Mouse (Mus musculus): ENCODE measurements around the gene Cldn34b2. TPM values are rescaled to one million over a fixed set of nuclear protein-coding genes. Genes with fewer than 3 reads are reported as not detected.
"Not testable (repeated sequence)": the region's sequence is repeated elsewhere in the genome, so short reads cannot be mapped to it uniquely, and the experiment has no call there.

Gene Cldn34b2
- not detected in 2 replicates for polyA plus RNA-seq (2016; fragmentation: Nextera tagmentation; extraction: Ambion mirVana)

DNA sequence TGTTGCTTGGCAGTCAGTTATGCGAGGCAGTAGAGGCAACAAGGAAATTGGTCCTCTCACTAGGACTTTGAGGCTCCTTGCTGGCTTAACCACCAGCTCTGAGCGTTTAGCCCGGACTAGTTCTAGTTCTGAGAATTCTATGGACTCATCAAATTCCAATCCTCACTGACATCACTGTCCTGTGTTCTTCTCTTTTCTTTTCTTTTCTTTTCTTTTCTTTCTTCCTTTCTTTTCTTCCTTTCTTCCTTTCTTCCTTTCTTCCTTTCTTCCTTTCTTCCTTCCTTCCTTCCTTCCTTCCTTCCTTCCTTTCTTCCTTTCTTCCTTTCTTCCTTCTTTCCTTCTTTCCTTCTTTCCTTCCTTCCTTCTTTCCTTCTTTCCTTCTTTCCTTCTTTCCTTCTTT is at the start of gene Cldn34b2:
TSS of gene Cldn34b2 (minus strand) at position 101 of the 400 bp plus-strand sequence.
- not testable (repeated sequence) for H3K27ac ChIP-seq; H3K27me3 ChIP-seq; H3K9me3 ChIP-seq; H3K4me3 ChIP-seq (replicated peaks); H3K4me2 ChIP-seq; H3K36me3 ChIP-seq; ATAC-seq (ENCODE audit: insufficient number of reproducible peaks, insufficient read depth, low FRiP score, low TSS enrichment, low read depth); H3K9ac ChIP-seq (replicated peaks); H3K4me1 ChIP-seq (replicated peaks)
- WGBS, result 81% methylated on average over 3 of the region's 3 CpGs

DNA sequence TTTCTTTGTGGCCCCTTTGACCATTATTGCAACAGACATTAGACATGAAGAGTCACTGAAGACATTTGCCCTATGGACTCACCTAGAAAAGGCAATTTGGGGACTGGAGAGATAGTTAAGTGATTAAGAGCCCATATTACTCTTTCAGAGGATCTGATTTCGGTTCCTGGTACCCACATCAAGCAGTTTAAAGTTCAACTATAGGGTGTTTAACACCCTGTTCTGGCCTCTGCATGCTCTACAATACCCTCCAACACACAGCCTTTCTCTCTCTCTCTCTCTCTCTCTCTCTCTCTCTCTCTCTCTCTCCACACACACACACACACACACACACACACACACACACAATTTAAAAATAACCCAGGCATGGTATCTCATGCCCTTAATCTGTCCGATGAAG is 49.4 kb upstream of the Cldn34b2 start:
- no peak for ATAC-seq (ENCODE audit: insufficient number of reproducible peaks, insufficient read depth, low FRiP score, low TSS enrichment, low read depth)
- Histone ChIP-seq H3K27me3 (no peaks in the 10 kb centered on the region), H3K4me3 (replicated peaks) (no peak overlapping the region), H3K27ac (no peak overlapping the region), H3K9ac (replicated peaks) (no peak overlapping the region), H3K4me2 (no peak overlapping the region), H3K4me1 (replicated peaks) (no peaks in the 10 kb centered on the region), H3K9me3 (no peaks in the 10 kb centered on the region), H3K36me3 (no peaks in the 10 kb centered on the region)
- WGBS, result 59% methylated on average over 2 of the region's 2 CpGs

DNA sequence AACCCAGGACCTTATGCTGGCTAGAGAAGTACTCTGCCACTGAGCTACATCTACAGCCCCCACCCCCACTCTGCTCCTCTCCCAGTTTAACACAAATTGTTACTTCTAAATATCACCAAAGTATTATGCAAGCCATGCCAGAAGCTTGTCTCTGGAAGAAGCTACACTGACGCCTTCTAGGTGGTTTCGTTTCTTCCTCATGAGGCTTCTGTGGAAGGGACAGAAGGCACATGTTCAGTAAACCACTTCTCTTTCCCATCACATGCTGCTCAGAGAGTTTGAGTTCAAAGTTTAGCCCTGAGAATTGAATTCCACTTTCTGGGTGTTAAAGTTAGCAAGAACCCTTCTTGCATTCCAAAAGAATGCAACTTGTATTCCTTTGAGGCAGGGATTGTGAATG is 49.0 kb upstream of the Cldn34b2 start:
- Histone ChIP-seq H3K9ac (replicated peaks) (no peak overlapping the region), H3K27ac (no peak overlapping the region), H3K4me1 (replicated peaks) (no peaks in the 10 kb centered on the region), H3K4me3 (replicated peaks) (no peak overlapping the region), H3K4me2 (no peak overlapping the region), H3K27me3 (no peaks in the 10 kb centered on the region), H3K36me3 (no peaks in the 10 kb centered on the region), H3K9me3 (no peaks in the 10 kb centered on the region)
- no peak for ATAC-seq (ENCODE audit: insufficient number of reproducible peaks, insufficient read depth, low FRiP score, low TSS enrichment, low read depth)
- WGBS, result 64% methylated on average over 2 of the region's 2 CpGs

DNA sequence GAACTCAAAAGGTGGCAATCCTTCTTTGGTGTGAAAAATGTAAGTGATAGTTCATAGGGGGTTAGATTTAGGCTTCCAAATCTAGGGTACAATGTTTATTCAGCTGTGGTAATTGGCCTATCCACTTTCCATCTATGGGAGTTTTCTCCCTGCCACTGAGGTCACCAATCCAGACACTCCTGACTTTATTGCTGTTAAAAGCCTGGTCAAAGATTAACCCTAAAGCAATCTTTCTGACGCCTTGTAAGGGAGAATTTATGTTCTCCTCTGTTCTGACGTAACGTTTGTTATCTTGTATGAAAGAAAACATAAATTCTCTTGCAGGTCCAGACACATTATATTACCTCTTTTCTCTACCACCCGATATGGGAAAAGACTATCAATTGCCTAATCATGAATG is 47.4 kb upstream of the Cldn34b2 start:
- no peak overlapping the region for H3K9ac ChIP-seq (replicated peaks)
- H3K4me1 ChIP-seq (replicated peaks), result no peaks in the 10 kb centered on the region
- H3K27ac ChIP-seq, result no peak overlapping the region
- ATAC-seq (ENCODE audit: insufficient number of reproducible peaks, insufficient read depth, low FRiP score, low TSS enrichment, low read depth), result no peak
- H3K4me2 ChIP-seq, result no peak overlapping the region
- WGBS, result 46% methylated on average over 4 of the region's 4 CpGs
- H3K36me3 ChIP-seq, result no peaks in the 10 kb centered on the region
- no peak overlapping the region for H3K4me3 ChIP-seq (replicated peaks)
- H3K9me3 ChIP-seq, result no peaks in the 10 kb centered on the region
- no peaks in the 10 kb centered on the region for H3K27me3 ChIP-seq

DNA sequence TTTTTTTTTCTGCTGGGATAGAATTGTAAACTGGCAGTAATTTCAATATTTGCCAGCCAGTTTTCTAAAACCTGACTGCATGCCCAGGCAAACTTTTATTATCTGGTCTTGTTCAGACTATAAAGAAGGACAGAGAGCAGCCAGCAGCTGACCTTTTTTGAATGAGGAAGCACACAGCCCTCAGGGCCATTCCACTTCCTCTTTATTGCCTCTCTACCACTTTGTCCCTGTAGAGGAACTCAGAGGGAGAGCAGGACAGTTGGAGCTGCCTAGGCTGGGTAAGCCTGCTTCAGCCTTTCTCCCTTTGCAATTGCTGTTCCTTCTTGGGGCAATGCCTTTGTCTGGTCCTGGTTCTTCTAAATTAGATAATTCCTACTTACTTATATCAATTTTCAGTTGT is 44.1 kb upstream of the Cldn34b2 start:
- ATAC-seq (ENCODE audit: insufficient number of reproducible peaks, insufficient read depth, low FRiP score, low TSS enrichment, low read depth), result no peak
- Histone ChIP-seq H3K4me2 (no peak overlapping the region), H3K27ac (no peak overlapping the region), H3K4me1 (replicated peaks) (no peaks in the 10 kb centered on the region), H3K9ac (replicated peaks) (no peak overlapping the region), H3K36me3 (no peaks in the 10 kb centered on the region), H3K9me3 (no peaks in the 10 kb centered on the region), H3K4me3 (replicated peaks) (no peak overlapping the region), H3K27me3 (no peaks in the 10 kb centered on the region)

DNA sequence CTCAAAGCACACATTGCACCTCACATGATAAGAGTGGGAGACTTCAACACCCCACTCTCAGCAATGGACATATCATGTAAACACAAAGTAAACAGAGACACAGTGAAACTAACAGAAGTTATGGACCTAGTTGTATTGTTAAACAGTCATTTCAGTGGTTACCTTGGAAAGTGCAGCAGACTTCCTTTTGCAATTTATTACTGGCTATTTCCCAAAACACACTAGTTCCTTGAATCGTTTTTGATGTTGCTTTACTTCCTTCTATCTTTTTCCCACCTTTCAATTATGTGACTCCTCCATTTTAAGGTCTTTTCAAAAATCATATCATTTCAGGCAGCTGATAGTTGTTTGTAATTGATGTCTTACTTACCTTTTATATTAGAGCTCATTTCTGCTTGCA is 43.5 kb upstream of the Cldn34b2 start:
- 73% methylated on average over 1 of the region's 1 CpGs for WGBS
- Histone ChIP-seq H3K27me3 (no peaks in the 10 kb centered on the region), H3K4me2 (no peak overlapping the region), H3K9me3 (no peaks in the 10 kb centered on the region), H3K4me3 (replicated peaks) (no peak overlapping the region), H3K4me1 (replicated peaks) (no peaks in the 10 kb centered on the region), H3K27ac (no peak overlapping the region), H3K36me3 (no peaks in the 10 kb centered on the region), H3K9ac (replicated peaks) (no peak overlapping the region)
- no peak for ATAC-seq (ENCODE audit: insufficient number of reproducible peaks, insufficient read depth, low FRiP score, low TSS enrichment, low read depth)

DNA sequence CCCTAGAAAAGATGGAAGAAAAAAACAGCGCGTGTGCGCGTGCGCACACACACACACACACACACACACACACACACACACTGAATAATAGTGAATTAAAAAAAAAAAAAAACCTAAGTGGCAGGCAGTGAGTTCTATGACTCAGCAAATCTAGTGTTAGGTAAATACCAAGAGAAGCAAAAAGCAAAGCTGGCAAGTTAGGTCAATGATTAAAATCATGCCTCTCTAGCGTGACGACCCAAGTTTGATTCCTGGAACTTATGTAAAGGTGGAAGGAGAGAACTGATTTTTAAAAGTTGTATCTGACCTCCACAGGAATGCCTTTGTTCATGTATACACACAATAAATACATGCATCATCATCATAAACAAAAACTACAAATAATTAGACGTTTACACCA is 41.7 kb upstream of the Cldn34b2 start:
- Histone ChIP-seq H3K27me3 (no peaks in the 10 kb centered on the region), H3K27ac (no peak overlapping the region), H3K36me3 (no peaks in the 10 kb centered on the region), H3K4me1 (replicated peaks) (no peaks in the 10 kb centered on the region), H3K4me2 (no peak overlapping the region), H3K9ac (replicated peaks) (no peak overlapping the region), H3K9me3 (no peaks in the 10 kb centered on the region), H3K4me3 (replicated peaks) (no peak overlapping the region)
- WGBS, result 94% methylated on average over 8 of the region's 8 CpGs
- ATAC-seq (ENCODE audit: insufficient number of reproducible peaks, insufficient read depth, low FRiP score, low TSS enrichment, low read depth), result no peak

DNA sequence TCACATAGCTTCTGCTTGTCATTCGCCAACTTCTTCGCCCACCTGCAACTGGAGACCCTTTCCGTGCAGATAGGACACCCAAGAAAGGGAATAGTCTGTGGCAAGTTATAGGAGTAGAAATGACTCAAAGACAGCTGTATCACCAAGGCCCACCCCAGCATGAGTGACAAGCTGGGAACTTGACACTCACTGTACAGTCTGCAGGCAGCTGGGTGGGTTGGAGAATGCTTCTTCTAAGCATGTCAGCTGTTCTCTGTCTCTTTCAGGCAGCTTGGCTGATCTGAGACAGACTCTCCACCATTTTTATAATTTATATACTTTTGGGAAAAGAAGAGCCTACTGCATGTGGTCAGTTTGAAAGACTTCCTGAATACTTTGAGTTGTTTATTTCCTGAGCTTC is 39.5 kb upstream of the Cldn34b2 start:
- no peak overlapping the region for H3K4me2 ChIP-seq
- H3K9me3 ChIP-seq, result no peaks in the 10 kb centered on the region
- 83% methylated on average over 3 of the region's 3 CpGs for whole genome bisulfite sequencing
- H3K4me1 ChIP-seq (replicated peaks), result no peaks in the 10 kb centered on the region
- ATAC-seq (ENCODE audit: insufficient number of reproducible peaks, insufficient read depth, low FRiP score, low TSS enrichment, low read depth), result no peak
- no peak overlapping the region for H3K4me3 ChIP-seq (replicated peaks)
- H3K27ac ChIP-seq, result no peak overlapping the region
- no peaks in the 10 kb centered on the region for H3K27me3 ChIP-seq
- H3K9ac ChIP-seq (replicated peaks), result no peak overlapping the region
- H3K36me3 ChIP-seq, result no peaks in the 10 kb centered on the region

DNA sequence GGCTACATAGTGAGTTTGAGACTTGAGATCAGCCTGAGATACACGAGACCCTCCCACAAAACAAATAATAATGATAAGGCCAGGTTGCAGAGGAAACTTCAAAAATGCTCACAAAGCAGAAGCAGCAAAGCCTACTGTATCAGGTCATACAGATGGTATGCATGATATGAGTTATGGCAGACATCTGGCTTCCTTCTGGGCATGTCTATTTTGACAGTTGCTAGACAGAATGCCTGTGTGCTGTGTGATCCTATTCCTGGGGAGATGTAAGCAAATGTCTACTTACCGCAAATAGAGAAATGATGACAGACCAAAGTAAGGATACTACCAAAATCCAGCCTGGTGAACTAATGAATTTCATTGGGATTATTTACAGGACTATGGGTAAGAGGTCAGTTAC is 38.1 kb upstream of the Cldn34b2 start:
- WGBS, result 79% methylated on average over 2 of the region's 2 CpGs
- no peak for ATAC-seq (ENCODE audit: insufficient number of reproducible peaks, insufficient read depth, low FRiP score, low TSS enrichment, low read depth)
- Histone ChIP-seq H3K27ac (no peak overlapping the region), H3K4me2 (no peak overlapping the region), H3K4me1 (replicated peaks) (no peaks in the 10 kb centered on the region), H3K9ac (replicated peaks) (no peak overlapping the region), H3K9me3 (no peaks in the 10 kb centered on the region), H3K27me3 (no peaks in the 10 kb centered on the region), H3K4me3 (replicated peaks) (no peak overlapping the region), H3K36me3 (no peaks in the 10 kb centered on the region)

DNA sequence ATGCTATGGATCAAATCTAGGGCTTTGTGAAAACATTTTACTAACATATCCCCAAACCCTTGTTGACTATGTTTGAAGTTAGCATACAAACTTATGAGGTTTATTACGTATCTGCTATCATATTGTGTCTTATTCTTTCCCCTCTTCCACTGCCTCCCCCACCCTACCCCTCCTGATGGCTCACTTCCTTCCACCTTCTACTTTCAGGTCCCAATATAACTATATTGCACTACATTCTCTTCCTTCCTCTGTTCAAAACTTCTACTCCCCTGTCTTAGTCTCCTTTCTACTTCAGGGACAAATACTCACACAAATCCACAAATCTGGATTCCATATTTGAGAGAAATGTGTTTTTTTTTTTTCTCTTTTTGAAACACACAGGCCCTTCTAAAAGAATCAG is 35.3 kb upstream of the Cldn34b2 start:
- Histone ChIP-seq H3K27ac (no peak overlapping the region), H3K9ac (replicated peaks) (no peak overlapping the region), H3K4me2 (no peak overlapping the region), H3K36me3 (no peaks in the 10 kb centered on the region), H3K4me1 (replicated peaks) (no peaks in the 10 kb centered on the region), H3K9me3 (no peaks in the 10 kb centered on the region), H3K27me3 (no peaks in the 10 kb centered on the region), H3K4me3 (replicated peaks) (no peak overlapping the region)
- no peak for ATAC-seq (ENCODE audit: insufficient number of reproducible peaks, insufficient read depth, low FRiP score, low TSS enrichment, low read depth)
- 65% methylated on average over 1 of the region's 1 CpGs for WGBS

DNA sequence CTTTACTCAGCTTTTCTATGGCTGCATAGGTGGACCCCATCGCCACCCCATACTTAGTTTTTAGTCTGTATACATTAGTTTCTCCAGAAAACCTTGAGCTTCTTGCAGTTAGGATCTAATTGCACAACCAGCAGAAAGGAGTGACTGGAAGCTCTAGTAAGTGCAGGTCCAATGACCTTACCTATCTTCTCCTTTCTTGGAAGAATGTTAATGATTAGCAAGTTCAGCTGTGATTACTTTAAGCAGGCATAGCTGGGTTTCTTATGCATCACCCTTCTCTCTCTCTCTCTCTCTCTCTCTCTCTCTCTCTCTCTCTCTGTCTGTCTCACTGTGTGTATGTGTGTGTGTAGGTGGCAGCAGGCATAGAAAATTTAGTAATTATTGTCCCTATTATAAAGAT is 23.7 kb upstream of the Cldn34b2 start:
- Histone ChIP-seq H3K27me3 (no peaks in the 10 kb centered on the region), H3K36me3 (no peaks in the 10 kb centered on the region), H3K4me3 (replicated peaks) (no peak overlapping the region), H3K9ac (replicated peaks) (no peak overlapping the region), H3K4me1 (replicated peaks) (no peaks in the 10 kb centered on the region), H3K9me3 (no peaks in the 10 kb centered on the region), H3K27ac (no peak overlapping the region), H3K4me2 (no peak overlapping the region)
- no peak for ATAC-seq (ENCODE audit: insufficient number of reproducible peaks, insufficient read depth, low FRiP score, low TSS enrichment, low read depth)
- 95% methylated on average over 1 of the region's 1 CpGs for WGBS

DNA sequence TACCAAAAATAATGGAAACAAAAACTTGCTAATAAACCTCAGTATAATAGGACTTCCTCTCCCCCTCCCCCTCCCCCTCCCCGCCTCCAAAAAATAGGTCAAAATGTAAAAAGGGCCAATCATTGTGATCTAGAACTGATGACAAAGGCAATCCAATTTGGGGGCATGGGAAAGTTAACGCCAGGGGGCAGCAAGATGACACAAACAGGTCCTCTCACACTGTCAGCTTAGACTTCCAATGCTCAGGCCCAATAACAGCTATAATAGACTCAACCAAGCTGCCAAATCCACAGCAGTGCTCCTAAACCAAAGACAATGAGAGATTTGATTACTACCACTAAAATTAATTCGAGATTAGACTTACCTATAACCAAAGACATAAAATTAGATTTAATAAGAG is 16.5 kb upstream of the Cldn34b2 start:
- no peaks in the 10 kb centered on the region for H3K27me3 ChIP-seq
- no peaks in the 10 kb centered on the region for H3K4me1 ChIP-seq (replicated peaks)
- ATAC-seq (ENCODE audit: insufficient number of reproducible peaks, insufficient read depth, low FRiP score, low TSS enrichment, low read depth), result no peak
- H3K9ac ChIP-seq (replicated peaks), result no peak overlapping the region
- no peak overlapping the region for H3K4me2 ChIP-seq
- H3K27ac ChIP-seq, result no peak overlapping the region
- no peaks in the 10 kb centered on the region for H3K36me3 ChIP-seq
- 13% methylated on average over 3 of the region's 3 CpGs for WGBS
- H3K4me3 ChIP-seq (replicated peaks), result no peak overlapping the region
- H3K9me3 ChIP-seq, result no peaks in the 10 kb centered on the region

Measured in limb, embryonic 12.5 days (tissue).